Mouse (Mus musculus) heart, adult 2 months (tissue): Measurements from ENCODE around the gene Pmfbp1.

Source experiments
- CTCF ChIP-seq: fragments of 200-600 bp; IDR thresholded peaks from 2 replicates; pipeline ENCODE4 v1.8.1; 2022; ENCODE audit warnings: antibody characterized with exemption, mild to moderate bottlenecking, moderate library complexity
- EP300 ChIP-seq: fragments of 200-500 bp; IDR thresholded peaks from 2 replicates; pipeline ENCODE4 v1.6.1; 2011; ENCODE audit warnings: low read depth, low read length, control low read depth; ENCODE audit not compliant: insufficient read depth
- POLR2A ChIP-seq: fragments of 200-500 bp; IDR thresholded peaks from 2 replicates; pipeline ENCODE4 v1.6.1; 2011; ENCODE audit warnings: mild to moderate bottlenecking, low read depth, low read length, control low read depth; ENCODE audit not compliant: insufficient read depth

- TF ChIP-seq CTCF: no peak
- TF ChIP-seq POLR2A: no peak
- no peak for TF ChIP-seq EP300
Observed at GRCm38 (mm10) chr8:109478586-109478985, 15.2 kb upstream of the Pmfbp1 start.
